Mouse (Mus musculus) layer of hippocampus, adult 11-12 months (tissue): ENCODE measurements around the gene Gm20809.
"Not testable (repeated sequence)": the region's sequence is repeated elsewhere in the genome, so short reads cannot be mapped to it uniquely, and the experiment has no call there.

ENCODE experiments used
- DNase-seq: peaks from one replicate; pipeline ENCODE4 v3.0.0; 2022; ENCODE audit warnings: low spot score

Gene Gm20809

DNA sequence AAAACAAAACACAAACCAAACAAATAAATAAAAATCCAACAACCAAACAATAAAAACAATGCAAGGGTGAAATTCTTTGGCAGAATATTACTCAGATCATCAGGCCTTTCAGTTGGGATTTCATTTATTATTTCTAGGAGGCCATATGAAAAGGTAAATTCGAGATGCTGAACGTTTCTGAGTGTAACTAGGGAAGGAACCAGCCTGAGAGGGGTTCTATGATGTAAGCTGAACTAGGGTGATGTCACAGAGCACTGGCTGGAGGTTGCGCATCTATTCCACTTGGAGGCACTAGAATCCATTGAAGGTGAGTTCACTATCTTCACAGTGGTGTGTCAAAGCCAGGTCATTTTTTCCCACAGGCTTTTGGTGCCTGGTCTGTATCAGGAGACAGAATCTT is at the start of gene Gm20809:
Gene Gm20809, plus strand, starts transcription at position 301 of the 400 bp plus-strand sequence.
- not testable (repeated sequence) for DNase-seq
